Mouse (Mus musculus) bone marrow, adult 2 months (tissue): Measurements from ENCODE around the gene Elk4.

Experiments
- CTCF ChIP-seq: fragments of 200-500 bp; IDR thresholded peaks from 2 replicates; pipeline ENCODE4 v1.5.1; 2011; ENCODE audit warnings: low read length, control low read depth; ENCODE audit not compliant: control insufficient read depth, insufficient read depth
- POLR2A ChIP-seq: fragments of 200-500 bp; IDR thresholded peaks from 2 replicates; pipeline ENCODE4 v1.6.1; 2011; ENCODE audit warnings: low read depth, mild to moderate bottlenecking, control low read depth, low read length, borderline replicate concordance; ENCODE audit not compliant: control insufficient read depth

DNA sequence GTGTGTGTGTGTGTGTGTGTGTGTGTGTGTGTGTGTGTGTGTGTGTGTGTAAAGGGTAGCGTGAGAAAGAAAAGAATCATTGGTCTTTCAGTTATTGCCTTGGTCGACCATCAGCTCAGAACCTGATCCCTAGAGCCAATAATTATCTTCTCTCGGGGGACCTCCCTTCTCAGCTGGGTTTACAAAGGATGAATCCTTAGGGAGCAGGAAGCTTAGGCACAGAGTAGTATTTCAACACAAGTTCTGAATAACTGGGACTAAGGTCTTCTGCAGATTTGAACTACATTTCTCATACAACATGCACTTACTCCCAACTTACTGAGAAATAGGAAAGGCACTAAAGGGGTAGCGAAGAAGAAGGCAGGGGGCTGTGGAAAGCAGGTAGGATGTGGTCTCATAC, 17.9 kb upstream of the Elk4 start:
- TF ChIP-seq CTCF (no peak), POLR2A (no peak)
